Mouse (Mus musculus): ENCODE measurements at regions not wholly inside any gene's neighbourhood (a gene's known extent, or its start where the extent isn't known, plus 50 kb on each side); places are given as distances from the start of the nearest gene placed in this dataset.

- Histone ChIP-seq H3K9me3 (no peaks in the 10 kb centered on the region), H3K4me1 (peaks cover 25% of the 10 kb centered on the region), H3K27me3 (ENCODE audit: poor library complexity, severe bottlenecking) (peaks cover 26% of the 10 kb centered on the region), H3K4me3 (no peak overlapping the region), H3K27ac (no peak overlapping the region), H3K36me3 (replicated peaks) (no peaks in the 10 kb centered on the region)
- WGBS: 55% methylated on average over 7 of the region's 7 CpGs
- no peak for DNase-seq (ENCODE audit: extremely low spot score, low spot score)
Measured at GRCm38 (mm10) chr4:140463296-140463695, 202.5 kb downstream of the Arhgef10l start.

DNA sequence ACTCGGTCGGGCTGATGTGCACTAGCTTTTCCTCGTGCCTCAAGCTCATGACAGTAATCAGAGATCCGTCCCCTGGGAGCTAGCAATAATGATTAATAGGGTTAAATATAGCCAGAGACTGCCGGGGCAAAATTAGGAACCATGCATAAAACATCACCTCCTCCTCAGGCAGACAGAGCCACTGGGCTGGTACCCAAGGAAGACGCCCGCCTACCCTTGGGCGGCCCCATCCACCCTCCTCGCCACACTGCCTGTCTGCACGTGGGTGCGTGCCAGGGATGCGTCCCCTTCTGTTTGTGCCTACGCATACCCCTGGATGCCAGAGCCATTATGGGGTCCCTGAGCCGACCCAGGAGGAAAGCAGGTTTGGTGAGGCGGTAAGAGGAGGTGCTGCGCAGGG, 204.5 kb downstream of the Arhgef10l start:
- Histone ChIP-seq H3K27ac (no peak overlapping the region), H3K4me1 (peaks cover 16% of the 10 kb centered on the region; the same call in 1 of the 2 replicates), H3K27me3 (ENCODE audit: poor library complexity, severe bottlenecking) (peaks cover 22% of the 10 kb centered on the region), H3K4me3 (no peak overlapping the region), H3K36me3 (replicated peaks) (no peaks in the 10 kb centered on the region), H3K9me3 (no peaks in the 10 kb centered on the region)
- 96% methylated on average over 16 of the region's 16 CpGs for WGBS
- DNase-seq (ENCODE audit: extremely low spot score, low spot score): no peak

DNA sequence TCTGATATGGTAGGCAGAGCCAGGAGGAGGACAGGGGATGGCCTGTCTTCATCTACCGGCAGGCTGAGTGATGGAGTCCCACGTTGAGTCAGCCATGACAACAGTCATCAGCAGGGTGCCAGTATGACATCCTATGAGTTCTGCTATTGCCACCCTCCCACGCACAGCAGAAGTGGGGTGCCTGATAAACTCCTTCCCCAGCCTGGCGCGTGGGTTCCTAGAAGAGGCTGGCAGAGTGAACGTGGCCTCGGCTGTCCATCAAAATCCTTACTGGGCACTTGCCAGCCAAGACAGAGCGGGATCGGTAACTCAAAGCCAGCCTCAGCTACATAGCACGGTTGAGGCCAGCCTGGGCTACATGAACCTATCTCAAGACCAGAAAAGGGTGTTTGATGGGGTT, 202.5 kb upstream of the Igsf21 start:
- no peaks in the 10 kb centered on the region for H3K9me3 ChIP-seq
- H3K4me3 ChIP-seq: no peak overlapping the region
- H3K27ac ChIP-seq: no peak overlapping the region
- no peaks in the 10 kb centered on the region for H3K27me3 ChIP-seq (ENCODE audit: poor library complexity, severe bottlenecking)
- no peaks in the 10 kb centered on the region for H3K36me3 ChIP-seq (replicated peaks)
- DNase-seq (ENCODE audit: extremely low spot score, low spot score): no peak
- WGBS: 94% methylated on average over 10 of the region's 10 CpGs
- peaks cover 10% of the 10 kb centered on the region; the same call in 1 of the 2 replicates for H3K4me1 ChIP-seq

DNA sequence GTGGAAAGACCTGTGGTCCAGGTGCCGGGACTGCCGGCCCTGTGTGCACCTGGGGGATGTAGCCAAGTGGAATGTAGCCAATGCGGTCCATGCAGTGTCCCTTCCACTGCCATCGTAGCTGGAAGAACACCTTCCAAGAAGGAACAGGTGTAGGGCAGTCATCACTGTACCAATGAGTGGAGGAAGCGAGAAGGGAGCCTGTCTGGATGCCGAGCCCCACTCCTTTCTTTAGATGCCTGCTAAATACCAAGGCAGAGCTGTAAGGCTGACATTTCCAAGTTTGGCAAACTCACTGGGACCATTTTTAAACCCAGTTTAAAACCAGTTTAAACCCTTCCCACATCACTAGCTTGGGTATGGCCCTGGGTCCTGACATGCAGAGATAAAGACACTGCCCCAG, 199.9 kb upstream of the Igsf21 start:
- no peaks in the 10 kb centered on the region for H3K4me1 ChIP-seq
- no peaks in the 10 kb centered on the region for H3K9me3 ChIP-seq
- no peaks in the 10 kb centered on the region for H3K27me3 ChIP-seq (ENCODE audit: poor library complexity, severe bottlenecking)
- no peaks in the 10 kb centered on the region for H3K36me3 ChIP-seq (replicated peaks)
- no peak for DNase-seq (ENCODE audit: extremely low spot score, low spot score)
- H3K27ac ChIP-seq: no peak overlapping the region
- no peak overlapping the region for H3K4me3 ChIP-seq
- WGBS: 94% methylated on average over 6 of the region's 6 CpGs

DNA sequence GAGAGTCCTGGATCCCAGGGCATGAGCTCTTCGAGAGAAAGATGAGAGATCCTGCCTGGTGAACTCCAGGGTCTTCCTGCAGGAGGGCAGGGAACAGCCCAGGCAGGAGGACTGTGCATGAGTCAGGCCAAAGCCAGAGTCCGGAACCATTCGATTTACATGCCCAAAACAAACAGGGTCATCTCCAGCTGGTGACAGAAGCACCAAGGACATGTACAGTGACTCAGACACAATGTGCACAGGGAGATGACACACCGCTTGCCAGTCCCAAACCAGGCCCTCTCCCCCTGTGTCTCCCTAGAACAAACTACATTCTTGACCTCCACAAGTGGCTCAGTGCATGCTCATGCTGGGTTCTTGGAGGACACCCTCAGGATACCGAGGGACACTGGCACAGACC, 199.3 kb upstream of the Igsf21 start:
- Histone ChIP-seq H3K4me3 (no peak overlapping the region), H3K4me1 (no peaks in the 10 kb centered on the region), H3K36me3 (replicated peaks) (no peaks in the 10 kb centered on the region), H3K27me3 (ENCODE audit: poor library complexity, severe bottlenecking) (no peaks in the 10 kb centered on the region), H3K27ac (no peak overlapping the region), H3K9me3 (no peaks in the 10 kb centered on the region)
- DNase-seq (ENCODE audit: extremely low spot score, low spot score): no peak
- WGBS: 87% methylated on average over 5 of the region's 5 CpGs

DNA sequence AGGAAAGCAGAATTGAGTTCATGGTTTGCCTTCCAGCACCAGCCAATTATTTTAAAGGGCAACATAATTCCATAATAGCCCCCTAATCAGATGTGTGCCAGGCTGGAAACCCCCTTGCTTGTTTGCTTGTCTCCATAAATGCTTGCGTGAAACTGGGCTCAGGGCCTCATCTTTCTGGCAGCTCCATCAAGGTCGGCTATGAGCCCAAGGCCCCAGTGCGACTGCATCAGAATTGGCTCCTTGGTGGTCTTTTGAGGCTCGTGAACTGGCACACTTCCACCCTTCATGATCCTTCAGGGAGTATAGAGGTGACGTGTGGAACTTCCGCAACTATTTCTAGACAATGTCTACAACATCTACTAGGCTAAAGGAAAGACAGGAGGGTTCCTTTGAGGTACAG, 196.6 kb upstream of the Igsf21 start:
- Histone ChIP-seq H3K4me1 (no peaks in the 10 kb centered on the region), H3K27ac (no peak overlapping the region), H3K27me3 (ENCODE audit: poor library complexity, severe bottlenecking) (no peaks in the 10 kb centered on the region), H3K36me3 (replicated peaks) (no peaks in the 10 kb centered on the region), H3K9me3 (no peaks in the 10 kb centered on the region), H3K4me3 (no peak overlapping the region)
- no peak for DNase-seq (ENCODE audit: extremely low spot score, low spot score)
- WGBS: 85% methylated on average over 6 of the region's 6 CpGs

DNA sequence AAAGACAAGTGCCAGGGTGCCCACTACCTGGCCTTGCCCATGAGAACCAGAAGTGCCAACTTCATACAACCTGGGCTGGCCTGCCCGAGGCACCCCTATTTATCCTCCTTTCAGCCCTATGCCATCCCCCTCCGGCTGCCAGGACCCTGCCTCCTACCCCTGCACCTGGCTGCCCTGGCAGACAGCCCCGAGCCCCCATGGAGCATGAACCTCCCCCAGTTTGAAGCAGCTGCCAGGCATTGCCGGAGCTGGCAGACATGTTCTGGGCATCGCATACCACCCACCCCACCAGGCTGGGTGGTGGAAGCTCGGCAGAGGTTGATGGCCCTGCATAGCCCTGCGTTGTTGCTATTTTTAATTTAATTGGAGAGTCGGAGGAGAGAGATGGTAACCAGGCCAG, 195.2 kb upstream of the Igsf21 start:
- Histone ChIP-seq H3K4me1 (no peaks in the 10 kb centered on the region), H3K4me3 (no peak overlapping the region), H3K27me3 (ENCODE audit: poor library complexity, severe bottlenecking) (no peaks in the 10 kb centered on the region), H3K9me3 (no peaks in the 10 kb centered on the region), H3K27ac (no peak overlapping the region), H3K36me3 (replicated peaks) (no peaks in the 10 kb centered on the region)
- 90% methylated on average over 8 of the region's 8 CpGs for WGBS
- no peak for DNase-seq (ENCODE audit: extremely low spot score, low spot score)

DNA sequence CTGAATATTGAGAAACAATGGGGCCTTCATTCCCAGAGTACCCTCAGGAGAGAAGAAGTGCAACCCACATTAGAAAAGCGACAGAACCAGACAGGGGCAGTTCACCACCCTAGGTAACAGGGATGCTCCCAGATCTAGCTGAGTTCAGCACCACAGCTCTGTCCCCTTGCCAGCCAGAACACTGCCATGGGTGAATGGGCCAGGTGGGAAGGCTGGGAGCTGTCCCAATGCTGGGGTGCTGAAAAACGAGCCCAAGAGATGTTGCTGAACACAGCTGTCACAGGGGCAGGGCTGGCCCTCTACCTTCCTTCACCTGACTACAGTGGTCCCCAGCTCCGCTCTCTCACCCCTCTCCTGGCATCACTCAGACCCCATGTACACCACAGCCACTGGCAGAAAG, 193.3 kb upstream of the Igsf21 start:
- Histone ChIP-seq H3K9me3 (no peaks in the 10 kb centered on the region), H3K4me3 (no peak overlapping the region), H3K36me3 (replicated peaks) (no peaks in the 10 kb centered on the region), H3K4me1 (peaks cover 9% of the 10 kb centered on the region), H3K27ac (no peak overlapping the region), H3K27me3 (ENCODE audit: poor library complexity, severe bottlenecking) (no peaks in the 10 kb centered on the region)
- peak; percentile 49 for DNase-seq (ENCODE audit: extremely low spot score, low spot score)
- 21% methylated on average over 3 of the region's 3 CpGs for WGBS

DNA sequence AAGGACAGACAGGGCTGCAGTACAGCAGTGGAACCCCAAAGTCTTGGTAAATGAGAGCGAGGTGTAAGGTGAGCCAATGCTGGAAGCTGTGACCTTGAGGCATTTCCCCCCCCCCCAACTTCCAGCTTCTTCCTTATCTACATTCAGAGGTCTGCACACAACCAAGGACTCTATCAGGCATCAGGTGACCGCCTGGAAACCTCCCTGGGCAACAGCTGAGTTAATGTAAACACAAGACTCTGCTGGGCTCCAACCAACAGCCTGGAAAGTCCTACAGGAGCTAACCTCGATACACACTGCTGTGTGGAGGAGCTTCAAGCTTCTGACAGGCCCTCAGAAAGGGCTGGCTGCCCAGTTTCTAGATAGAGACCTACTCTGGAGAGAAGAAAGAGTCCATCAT, 189.4 kb upstream of the Igsf21 start:
- Histone ChIP-seq H3K27me3 (ENCODE audit: poor library complexity, severe bottlenecking) (0 out of 2 replicates have a peak, but pooled peaks cover 4% of the 10 kb centered on the region), H3K36me3 (replicated peaks) (no peaks in the 10 kb centered on the region), H3K9me3 (no peaks in the 10 kb centered on the region), H3K4me1 (peaks cover 16% of the 10 kb centered on the region), H3K4me3 (no peak overlapping the region), H3K27ac (no peak overlapping the region)
- no peak for DNase-seq (ENCODE audit: extremely low spot score, low spot score)
- 73% methylated on average over 3 of the region's 3 CpGs for WGBS

GRCm38 (mm10) chr4:140433744-140434542, 187.4 kb upstream of the Igsf21 start:
- Histone ChIP-seq H3K36me3 (replicated peaks) (no peaks in the 10 kb centered on the region), H3K9me3 (no peaks in the 10 kb centered on the region), H3K4me3 (no peak overlapping the region), H3K27ac (no peak overlapping the region; the same call in none of the 2 replicates), H3K27me3 (ENCODE audit: poor library complexity, severe bottlenecking) (0 out of 2 replicates have a peak, but pooled peaks cover 4% of the 10 kb centered on the region), H3K4me1 (peaks cover 16% of the 10 kb centered on the region)
- 69% methylated on average over 11 of the region's 11 CpGs for WGBS
- DNase-seq (ENCODE audit: extremely low spot score, low spot score): no peak

- no peaks in the 10 kb centered on the region for H3K36me3 ChIP-seq (replicated peaks)
- no peak overlapping the region for H3K4me3 ChIP-seq
- WGBS: 76% methylated on average over 7 of the region's 7 CpGs
Measured at GRCm38 (mm10) chr4:140432101-140432500, 185.5 kb upstream of the Igsf21 start.

DNA sequence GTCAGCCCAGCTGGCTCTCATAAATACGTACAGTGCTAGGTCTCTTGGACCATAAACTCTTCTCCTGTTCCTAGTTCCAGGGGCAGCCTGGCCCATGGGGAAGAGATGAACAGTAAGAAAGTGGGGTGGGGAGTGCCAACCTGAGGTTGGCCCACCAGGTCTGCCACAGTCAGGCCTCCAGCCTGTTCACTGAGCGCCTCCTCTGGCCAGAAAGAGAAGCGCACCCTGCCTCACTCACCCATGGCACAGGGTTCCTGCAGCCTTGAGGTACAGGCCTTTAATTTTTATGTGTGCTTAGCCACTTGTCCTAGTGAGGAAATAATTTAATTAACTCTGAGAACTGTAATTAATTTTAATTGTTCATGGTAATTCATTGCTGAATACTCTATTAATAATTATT, 180.5 kb upstream of the Igsf21 start:
- whole genome bisulfite sequencing: 77% methylated on average over 3 of the region's 3 CpGs
- Histone ChIP-seq H3K9me3 (no peaks in the 10 kb centered on the region), H3K36me3 (replicated peaks) (no peaks in the 10 kb centered on the region)

More at GRCm38 (mm10) chr4:140432101-140432500, 185.5 kb upstream of the Igsf21 start:
- peaks cover 16% of the 10 kb centered on the region for H3K4me1 ChIP-seq
- H3K9me3 ChIP-seq: no peaks in the 10 kb centered on the region
- H3K27ac ChIP-seq: no peak overlapping the region
- DNase-seq (ENCODE audit: extremely low spot score, low spot score): no peak
- H3K27me3 ChIP-seq (ENCODE audit: poor library complexity, severe bottlenecking): 0 out of 2 replicates have a peak, but pooled peaks cover 4% of the 10 kb centered on the region

GRCm38 (mm10) chr4:140423791-140424190, 177.2 kb upstream of the Igsf21 start:
- Histone ChIP-seq H3K27me3 (ENCODE audit: poor library complexity, severe bottlenecking) (no peaks in the 10 kb centered on the region), H3K4me3 (no peak overlapping the region), H3K9me3 (no peaks in the 10 kb centered on the region), H3K27ac (no peak overlapping the region), H3K4me1 (peaks cover 9% of the 10 kb centered on the region), H3K36me3 (replicated peaks) (no peaks in the 10 kb centered on the region)
- DNase-seq (ENCODE audit: extremely low spot score, low spot score): no peak
- WGBS: 94% methylated on average over 10 of the region's 10 CpGs

More for the DNA sequence above, 180.5 kb upstream of the Igsf21 start:
- Histone ChIP-seq H3K27ac (no peak overlapping the region), H3K4me3 (no peak overlapping the region), H3K4me1 (no peaks in the 10 kb centered on the region), H3K27me3 (ENCODE audit: poor library complexity, severe bottlenecking) (no peaks in the 10 kb centered on the region)
- no peak for DNase-seq (ENCODE audit: extremely low spot score, low spot score)

All from forebrain, embryonic 10.5 days (tissue).